Mouse (Mus musculus) cerebellum, adult 2 months (tissue): ENCODE measurements around the gene Klhl6. TPM values are rescaled to one million over a fixed set of nuclear protein-coding genes. Genes with fewer than 3 reads are reported as not detected.

Experiments used
- DNase-seq, 2 experiments: peaks; one replicate each; pipeline ENCODE4 v3.0.0; 2021
- H3K27ac ChIP-seq: fragments of 200-500 bp; 2 replicates; pipeline ENCODE4 v1.5.1; 2012; ENCODE audit warnings: low read length, control low read depth, inconsistent platforms; ENCODE audit not compliant: insufficient read depth
- H3K27me3 ChIP-seq: fragments of 200-500 bp; 2 replicates; pipeline ENCODE4 v1.6.1; 2012; ENCODE audit warnings: inconsistent platforms, mild to moderate bottlenecking, low read length, moderate library complexity; ENCODE audit not compliant: control insufficient read depth, insufficient read depth
- H3K4me1 ChIP-seq: fragments of 200-500 bp; 2 replicates; pipeline ENCODE4 v1.6.1; 2011; ENCODE audit warnings: low read length; ENCODE audit not compliant: control insufficient read depth, insufficient read depth
- H3K4me3 ChIP-seq: fragments of 200-500 bp; replicated peaks from 2 replicates; pipeline ENCODE3; 2011; ENCODE audit warnings: mild to moderate bottlenecking, low read depth, low read length, control low read depth; ENCODE audit not compliant: insufficient read depth
- CTCF ChIP-seq: fragments of 200-500 bp; IDR thresholded peaks from 2 replicates; pipeline ENCODE4 v1.5.1; 2011; ENCODE audit warnings: low read depth, mild to moderate bottlenecking, control low read depth, low read length, moderate library complexity, borderline replicate concordance; ENCODE audit not compliant: insufficient read depth
- POLR2A ChIP-seq: fragments of 200-500 bp; IDR thresholded peaks from 2 replicates; pipeline ENCODE4 v1.6.1; 2011; ENCODE audit warnings: low read length, control low read depth, borderline replicate concordance; ENCODE audit not compliant: insufficient read depth
- WGBS: fragments of 180-500 bp; shearing (Covaris S2); methylation state at CpG from one replicate; pipeline ENCODE4 v1.1.7; 2018; 5-methylcytosine and 5-hydroxymethylcytosine counted together
- polyA plus RNA-seq: library from polyadenylated mRNA; depleted of rRNA; stranded (reverse); fragments of >200 nt; gene quantifications from 2 replicates; pipeline ENCODE4 v1.2.3, GENCODE M21; 2012

The Klhl6 gene
- polyA plus RNA-seq, 1 experiment: 1.6 TPM

GRCm38 (mm10) chr16:19966437-19966836 is 16.4 kb downstream of the Klhl6 start:
- no peak for TF ChIP-seq POLR2A
- TF ChIP-seq CTCF: no peak
- 73% methylated on average over 1 of the region's 1 CpGs for WGBS
- Histone ChIP-seq H3K4me3 (no peak overlapping the region), H3K27ac (no peak overlapping the region), H3K4me1 (no peaks in the 10 kb centered on the region; the same call in 1 of the 2 replicates), H3K27me3 (no peaks in the 10 kb centered on the region)
- DNase-seq: no peak

- Histone ChIP-seq H3K27me3 (no peaks in the 10 kb centered on the region), H3K4me1 (no peaks in the 10 kb centered on the region; the same call in 1 of the 2 replicates), H3K4me3 (no peak overlapping the region), H3K27ac (no peak overlapping the region)
- no peak for DNase-seq
- TF ChIP-seq CTCF: no peak
- no peak for TF ChIP-seq POLR2A
- WGBS: 82% methylated on average over 3 of the region's 3 CpGs
Measured at GRCm38 (mm10) chr16:19962951-19963350, 19.9 kb downstream of the Klhl6 start.

GRCm38 (mm10) chr16:19961070-19961469 is 21.8 kb downstream of the Klhl6 start:
- no peak for DNase-seq
- no peak for TF ChIP-seq CTCF
- no peak overlapping the region for H3K4me3 ChIP-seq
- H3K27ac ChIP-seq: no peak overlapping the region
- no peaks in the 10 kb centered on the region; the same call in 1 of the 2 replicates for H3K4me1 ChIP-seq
- WGBS: 92% methylated on average over 2 of the region's 2 CpGs
- H3K27me3 ChIP-seq: no peaks in the 10 kb centered on the region

- H3K4me1 ChIP-seq: no peaks in the 10 kb centered on the region; the same call in 1 of the 2 replicates
- H3K4me3 ChIP-seq: no peak overlapping the region
- DNase-seq: no peak
- no peak overlapping the region for H3K27ac ChIP-seq
- TF ChIP-seq POLR2A: no peak
- TF ChIP-seq CTCF: no peak
- H3K27me3 ChIP-seq: no peaks in the 10 kb centered on the region
- WGBS: 70% methylated on average over 4 of the region's 4 CpGs
Measured at GRCm38 (mm10) chr16:19960407-19961058, 22.3 kb downstream of the Klhl6 start.

GRCm38 (mm10) chr16:19957051-19957450 is 25.8 kb downstream of the Klhl6 start:
- no peaks in the 10 kb centered on the region for H3K27me3 ChIP-seq
- TF ChIP-seq POLR2A (no peak), CTCF (no peak)
- H3K4me3 ChIP-seq: no peak overlapping the region
- DNase-seq: no peak
- WGBS: 64% methylated on average over 5 of the region's 5 CpGs
- no peak overlapping the region for H3K27ac ChIP-seq
- H3K4me1 ChIP-seq: no peaks in the 10 kb centered on the region

GRCm38 (mm10) chr16:19947336-19947735 is 35.5 kb downstream of the Klhl6 start:
- no peak for DNase-seq
- H3K27me3 ChIP-seq: no peaks in the 10 kb centered on the region
- H3K4me3 ChIP-seq: no peak overlapping the region
- 77% methylated on average over 3 of the region's 3 CpGs for WGBS
- no peak overlapping the region for H3K27ac ChIP-seq
- TF ChIP-seq CTCF: no peak
- no peak for TF ChIP-seq POLR2A
- no peaks in the 10 kb centered on the region for H3K4me1 ChIP-seq

GRCm38 (mm10) chr16:19946578-19947298 is 36.1 kb downstream of the Klhl6 start:
- no peak for DNase-seq
- WGBS: 76% methylated on average over 11 of the region's 11 CpGs

GRCm38 (mm10) chr16:19920823-19921222 is 62.0 kb downstream of the Klhl6 start:
- H3K27me3 ChIP-seq: no peaks in the 10 kb centered on the region
- H3K4me3 ChIP-seq: no peak overlapping the region
- H3K27ac ChIP-seq: no peak overlapping the region
- no peak for TF ChIP-seq POLR2A
- TF ChIP-seq CTCF: no peak
- DNase-seq: no peak
- no peaks in the 10 kb centered on the region for H3K4me1 ChIP-seq

More at GRCm38 (mm10) chr16:19946578-19947298, 36.1 kb downstream of the Klhl6 start:
- Histone ChIP-seq H3K4me3 (no peak overlapping the region), H3K27me3 (no peaks in the 10 kb centered on the region), H3K4me1 (no peaks in the 10 kb centered on the region), H3K27ac (no peak overlapping the region)
- TF ChIP-seq CTCF (no peak), POLR2A (no peak)
